Mouse (Mus musculus) activated CD4-positive, CD25-positive, alpha-beta regulatory T cell, adult 4 months (primary cell): Measurements from ENCODE around the gene Hilpda. TPM values are rescaled to one million over a fixed set of nuclear protein-coding genes. Genes with fewer than 3 reads are reported as not detected.

ENCODE experiments used
- ATAC-seq: one replicate; pipeline ENCODE4 v1.8.0; 2017
- polyA plus RNA-seq, 2 experiments: library from polyadenylated mRNA; unstranded; fragments of 100-300 nt; shearing (Covaris generic); gene quantifications; one replicate each; pipeline ENCODE4 v1.2.1; 2017

The Hilpda gene
- polyA plus RNA-seq, 2 experiments from 2014 or later, result 28.1 to 33.4 TPM

GRCm38 (mm10) chr6:29278513-29279267 is 6.4 kb downstream of the Hilpda start:
- peak; percentile 84 for ATAC-seq

- no peak for ATAC-seq
Observed at GRCm38 (mm10) chr6:29279293-29279692, 7.0 kb downstream of the Hilpda start, which contains the start of gene Fam71f2. TSS of gene Fam71f2 (plus strand) at chr6:29279593.

GRCm38 (mm10) chr6:29280671-29281070 is 8.4 kb downstream of the Hilpda start:
- no peak for ATAC-seq

- peak; percentile 54 for ATAC-seq
Observed at GRCm38 (mm10) chr6:29286870-29287269, 14.6 kb downstream of the Hilpda start.

GRCm38 (mm10) chr6:29287481-29287880 is 15.2 kb downstream of the Hilpda start:
- no peak for ATAC-seq

- no peak for ATAC-seq
Observed at GRCm38 (mm10) chr6:29287944-29288343, 15.7 kb downstream of the Hilpda start.

GRCm38 (mm10) chr6:29288651-29289050 is 16.4 kb downstream of the Hilpda start:
- ATAC-seq, result no peak

GRCm38 (mm10) chr6:29299112-29299511 is 26.8 kb downstream of the Hilpda start:
- ATAC-seq, result no peak

GRCm38 (mm10) chr6:29303251-29303650 is 31.0 kb downstream of the Hilpda start:
- no peak for ATAC-seq

- no peak for ATAC-seq
Observed at GRCm38 (mm10) chr6:29303726-29304125, 31.4 kb downstream of the Hilpda start.

- no peak for ATAC-seq
Observed at GRCm38 (mm10) chr6:29305462-29305861, 33.2 kb downstream of the Hilpda start.

- no peak for ATAC-seq
Observed at GRCm38 (mm10) chr6:29308846-29309605, 36.7 kb downstream of the Hilpda start.

GRCm38 (mm10) chr6:29313690-29314202 is 41.5 kb downstream of the Hilpda start:
- no peak for ATAC-seq

- ATAC-seq, result no peak
Observed at GRCm38 (mm10) chr6:29317286-29317685, 45.0 kb downstream of the Hilpda start.

GRCm38 (mm10) chr6:29317941-29318340 is 45.7 kb downstream of the Hilpda start:
- no peak for ATAC-seq

GRCm38 (mm10) chr6:29318879-29319278 is 46.6 kb downstream of the Hilpda start, which contains the start of gene Fam71f1:
TSS of gene Fam71f1 (plus strand) at chr6:29319140.
- ATAC-seq, result no peak

- ATAC-seq, result no peak
Observed at GRCm38 (mm10) chr6:29321586-29321985, 49.3 kb downstream of the Hilpda start.

GRCm38 (mm10) chr6:29322147-29322546 is 49.9 kb downstream of the Hilpda start:
- ATAC-seq, result no peak

GRCm38 (mm10) chr6:29322735-29323134 is 50.4 kb downstream of the Hilpda start:
- ATAC-seq, result no peak
